Mouse (Mus musculus) ES-Bruce4 (cell line): ENCODE measurements around the gene Klhl9. TPM values are rescaled to one million over a fixed set of nuclear protein-coding genes. Genes with fewer than 3 reads are reported as not detected.
"Not testable (repeated sequence)": the region's sequence is repeated elsewhere in the genome, so short reads cannot be mapped to it uniquely, and the experiment has no call there.

Experiments used
- H3K27ac ChIP-seq: 2 replicates; pipeline ENCODE4 v1.5.1; 2012; ENCODE audit warnings: low read length, inconsistent platforms; ENCODE audit not compliant: insufficient read depth
- H3K27me3 ChIP-seq: 2 replicates; pipeline ENCODE4 v1.6.1; 2012; ENCODE audit warnings: mild to moderate bottlenecking, low read length, inconsistent platforms; ENCODE audit not compliant: control insufficient read depth, poor library complexity, insufficient read depth, severe bottlenecking
- H3K36me3 ChIP-seq: 2 replicates; pipeline ENCODE4 v1.6.1; 2012; ENCODE audit warnings: inconsistent platforms, mild to moderate bottlenecking, low read length, moderate library complexity; ENCODE audit not compliant: control insufficient read depth, poor library complexity, insufficient read depth, severe bottlenecking
- H3K4me1 ChIP-seq: one replicate; pipeline ENCODE4 v1.8.1; 2011; ENCODE audit warnings: low read length; ENCODE audit not compliant: control insufficient read depth, insufficient read depth
- H3K4me3 ChIP-seq: 2 replicates; pipeline ENCODE4 v1.5.1; 2011; ENCODE audit warnings: low read depth, mild to moderate bottlenecking, low read length
- H3K9ac ChIP-seq: 2 replicates; pipeline ENCODE4 v1.6.1; 2012; ENCODE audit warnings: low read depth, mild to moderate bottlenecking, inconsistent platforms; ENCODE audit not compliant: poor library complexity, severe bottlenecking
- H3K9me3 ChIP-seq: replicated peaks from 2 replicates; pipeline ENCODE4 v1.6.1; 2012; ENCODE audit warnings: mild to moderate bottlenecking, low read length, inconsistent platforms; ENCODE audit not compliant: control insufficient read depth, poor library complexity, insufficient read depth, severe bottlenecking
- CTCF ChIP-seq: IDR thresholded peaks from one replicate; pipeline ENCODE4 v1.8.1; 2011; ENCODE audit warnings: low read depth, low read length
- EP300 ChIP-seq: IDR thresholded peaks from 2 replicates; pipeline ENCODE4 v1.6.1; 2011; ENCODE audit warnings: low read depth, low read length; ENCODE audit not compliant: insufficient read depth
- POLR2A ChIP-seq: IDR thresholded peaks from one replicate; pipeline ENCODE4 v1.8.1; 2011; ENCODE audit warnings: low read length; ENCODE audit not compliant: insufficient read depth
- polyA plus RNA-seq: library from polyadenylated mRNA; stranded (reverse); fragments of >200 nt; gene quantifications from 2 replicates; pipeline ENCODE4 v1.2.4, GENCODE M21; 2011; ENCODE audit warnings: low read depth; ENCODE audit not compliant: missing spikeins, insufficient read depth, insufficient read length

Gene Klhl9
- polyA plus RNA-seq, 1 experiment: 83.1 TPM

GRCm38 (mm10) chr4:88757628-88758031 lies 35.4 kb upstream of the Klhl9 start:
- H3K27ac ChIP-seq: peak overlapping the region; percentile 86
- not testable (repeated sequence) for H3K36me3 ChIP-seq, H3K27me3 ChIP-seq, H3K9me3 ChIP-seq, H3K4me1 ChIP-seq
- peak overlapping the region; percentile 87 for H3K4me3 ChIP-seq
- peak overlapping the region; percentile 61 for H3K9ac ChIP-seq
- peak; percentile 53 for TF ChIP-seq CTCF
- peak; percentile 20 for TF ChIP-seq POLR2A

DNA sequence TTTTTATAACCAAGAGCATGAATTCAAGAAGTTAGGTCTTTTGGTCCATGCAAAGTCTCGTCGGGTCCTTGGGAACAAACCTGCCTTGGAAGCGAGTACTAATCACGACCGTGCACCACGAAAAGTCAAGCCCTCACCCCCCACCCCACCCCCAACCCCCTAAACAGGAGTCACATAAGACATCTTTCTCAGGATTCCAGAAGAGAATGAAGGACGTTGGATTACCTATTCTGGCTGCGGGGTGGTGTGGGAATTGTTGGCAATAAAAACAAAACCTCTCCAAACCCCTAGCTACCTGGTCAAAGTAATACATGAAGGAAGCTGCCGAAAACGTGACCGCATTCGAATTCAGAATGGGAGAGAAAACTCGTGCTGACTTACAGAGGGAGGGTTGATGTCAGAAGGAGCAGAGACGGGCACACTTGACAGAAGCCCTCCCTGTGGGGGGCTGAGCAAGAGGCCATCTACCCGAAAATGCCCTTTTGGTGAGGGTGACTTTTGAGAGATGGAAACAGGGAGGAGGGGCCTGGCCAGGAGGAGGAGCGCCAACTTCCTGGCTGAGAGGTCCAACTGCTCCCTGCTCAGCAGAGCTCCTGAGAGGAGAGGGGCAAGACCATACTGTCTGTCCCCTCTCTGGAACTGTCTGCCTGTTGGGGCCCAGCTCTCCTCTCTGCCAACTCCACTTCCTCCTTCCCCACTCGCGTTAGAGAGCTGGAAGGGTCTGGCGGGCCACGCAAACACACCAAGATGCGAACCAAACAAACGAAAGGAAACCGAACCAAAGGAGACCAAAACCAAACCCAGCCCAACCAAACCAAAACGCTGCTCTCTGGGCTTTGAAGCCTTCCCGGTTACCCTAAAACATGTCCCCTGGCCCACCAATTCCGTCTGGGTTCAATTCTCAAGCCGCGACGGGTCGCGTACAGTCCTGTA lies 34.6 kb upstream of the Klhl9 start:
- peak overlapping the region; percentile 61 for H3K9ac ChIP-seq
- H3K27ac ChIP-seq: peak overlapping the region; percentile 86
- not testable (repeated sequence) for H3K9me3 ChIP-seq, H3K4me1 ChIP-seq, H3K27me3 ChIP-seq, H3K36me3 ChIP-seq
- peak overlapping the region; percentile 87 for H3K4me3 ChIP-seq

- H3K27ac ChIP-seq, H3K9me3 ChIP-seq, H3K36me3 ChIP-seq, H3K4me3 ChIP-seq, H3K27me3 ChIP-seq, H3K4me1 ChIP-seq, H3K9ac ChIP-seq: not testable (repeated sequence)
Observed at GRCm38 (mm10) chr4:88754818-88755340, 32.6 kb upstream of the Klhl9 start, which contains the start of gene Gm13271. Gene Gm13271 (plus strand): TSS chr4:88754868.

GRCm38 (mm10) chr4:88749926-88750325 lies 27.7 kb upstream of the Klhl9 start:
- TF ChIP-seq CTCF (no peak), EP300 (no peak), POLR2A (no peak)
- H3K27ac ChIP-seq: no peak overlapping the region
- no peak overlapping the region for H3K4me3 ChIP-seq
- H3K27me3 ChIP-seq: no peaks in the 10 kb centered on the region
- H3K36me3 ChIP-seq: no peaks in the 10 kb centered on the region
- H3K9me3 ChIP-seq: no peaks in the 10 kb centered on the region
- H3K4me1 ChIP-seq: peaks cover 3% of the 10 kb centered on the region
- no peak overlapping the region for H3K9ac ChIP-seq

DNA sequence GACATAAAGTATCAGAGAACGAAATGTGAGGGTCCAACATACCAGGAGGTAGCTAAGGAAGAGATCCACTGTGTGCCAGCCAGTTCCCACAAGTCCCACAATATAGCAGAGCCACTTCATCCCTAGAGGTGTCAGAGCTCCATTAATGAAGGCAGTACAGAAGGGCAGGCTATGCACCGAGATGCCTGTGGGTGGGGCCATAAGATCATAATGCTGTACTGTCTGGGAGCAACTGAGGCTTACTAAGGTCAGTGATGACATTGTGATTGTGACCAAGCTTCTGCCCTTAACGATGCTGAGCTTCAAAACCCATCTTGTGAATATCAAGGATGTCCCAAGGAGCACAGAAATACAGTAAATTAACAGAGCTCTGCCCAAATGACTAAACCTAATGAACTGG lies 21.9 kb upstream of the Klhl9 start:
- Histone ChIP-seq H3K4me1 (peaks cover 3% of the 10 kb centered on the region), H3K36me3 (no peaks in the 10 kb centered on the region), H3K9me3 (no peaks in the 10 kb centered on the region), H3K27ac (no peak overlapping the region), H3K27me3 (no peaks in the 10 kb centered on the region), H3K9ac (no peak overlapping the region), H3K4me3 (no peak overlapping the region)
- no peak for TF ChIP-seq POLR2A
- TF ChIP-seq EP300: no peak
- no peak for TF ChIP-seq CTCF

DNA sequence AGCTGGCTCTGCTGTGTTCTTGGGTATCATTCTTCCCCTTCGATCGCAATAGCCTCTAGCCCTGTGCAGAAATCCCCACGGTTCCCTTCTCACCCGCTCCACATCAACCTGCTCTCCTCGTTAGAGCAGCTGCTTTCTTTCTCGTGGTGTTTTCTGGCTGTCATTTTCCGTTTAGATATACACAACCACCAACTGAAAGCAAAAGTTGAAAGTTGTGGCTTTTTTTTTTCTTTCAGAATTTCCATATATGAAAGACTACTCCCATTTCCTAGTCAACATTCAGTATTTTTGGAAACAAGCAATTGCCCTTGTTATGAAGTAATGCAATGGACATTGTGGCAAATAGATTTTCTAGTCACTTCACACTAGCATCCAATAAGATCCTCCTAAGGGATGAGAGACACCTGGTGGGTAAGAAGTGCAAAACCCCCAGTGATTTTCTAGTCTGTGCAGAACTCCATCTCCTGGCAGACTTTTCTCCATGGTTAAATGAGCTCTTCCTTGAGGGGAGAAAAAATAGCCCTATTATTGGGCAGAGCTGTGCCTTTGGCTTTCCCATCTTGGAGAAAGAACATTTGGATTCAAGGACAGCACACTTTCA lies 20.6 kb upstream of the Klhl9 start:
- Histone ChIP-seq H3K9me3 (no peaks in the 10 kb centered on the region), H3K27me3 (no peaks in the 10 kb centered on the region), H3K4me1 (peaks cover 3% of the 10 kb centered on the region), H3K9ac (no peak overlapping the region), H3K4me3 (no peak overlapping the region), H3K27ac (no peak overlapping the region), H3K36me3 (no peaks in the 10 kb centered on the region)
- TF ChIP-seq POLR2A: no peak
- no peak for TF ChIP-seq EP300
- TF ChIP-seq CTCF: no peak
